Mouse (Mus musculus) G1E (cell line): ENCODE data around the gene Iqcf4. TPM values are rescaled to one million over a fixed set of nuclear protein-coding genes. Genes with fewer than 3 reads are reported as not detected.

Experiments used
- ATAC-seq: 2 replicates; pipeline ENCODE4 v1.8.0; 2016; ENCODE audit warnings: mild to moderate bottlenecking; ENCODE audit not compliant: insufficient number of reproducible peaks, poor library complexity, low FRiP score, severe bottlenecking; ENCODE audit errors: extremely low read depth
- DNase-seq: peaks from one replicate; pipeline ENCODE4 v3.0.0; 2012; ENCODE audit warnings: low spot score
- H3K27me3 ChIP-seq: 2 replicates; pipeline ENCODE4 v1.6.1; 2012; ENCODE audit warnings: mild to moderate bottlenecking, low read length, inconsistent platforms; ENCODE audit not compliant: insufficient read depth
- H3K36me3 ChIP-seq: replicated peaks from 2 replicates; pipeline ENCODE3; 2012; ENCODE audit warnings: mild to moderate bottlenecking, inconsistent platforms
- H3K4me1 ChIP-seq: 2 replicates; pipeline ENCODE4 v1.6.1; 2012; ENCODE audit warnings: low read depth, low read length, inconsistent platforms, mixed read lengths; ENCODE audit not compliant: insufficient read depth
- H3K4me3 ChIP-seq: 2 replicates; pipeline ENCODE4 v1.5.1; 2012; ENCODE audit warnings: low read depth, mild to moderate bottlenecking, inconsistent platforms, low read length, moderate library complexity, mixed read lengths
- H3K9me3 ChIP-seq: replicated peaks from 2 replicates; pipeline ENCODE4 v1.6.1; 2012; ENCODE audit warnings: inconsistent platforms
- CTCF ChIP-seq: IDR thresholded peaks from 2 replicates; pipeline ENCODE4 v1.5.1; 2012; ENCODE audit warnings: low read depth, low read length, inconsistent platforms, mixed read lengths
- GATA1 ChIP-seq: IDR thresholded peaks from 2 replicates; pipeline ENCODE4 v1.6.1; 2012; ENCODE audit warnings: borderline replicate concordance, low read length, inconsistent platforms, mixed read lengths
- GATA2 ChIP-seq: IDR thresholded peaks from 2 replicates; pipeline ENCODE4 v1.6.1; 2012; ENCODE audit warnings: low read depth, low read length, inconsistent platforms, borderline replicate concordance
- POLR2AphosphoS5 ChIP-seq: IDR thresholded peaks from 2 replicates; pipeline ENCODE4 v1.6.1; 2012; ENCODE audit warnings: low read depth, low read length, inconsistent platforms; ENCODE audit not compliant: insufficient replicate concordance
- TAL1 ChIP-seq: conservative IDR thresholded peaks from 2 replicates; pipeline ENCODE4 v1.6.1; 2012; ENCODE audit warnings: low read depth, low read length, inconsistent platforms, mixed read lengths
- polyA plus RNA-seq: library from polyadenylated mRNA; stranded (reverse); fragments of >175 nt; gene quantifications from 2 replicates; pipeline ENCODE4 v1.2.3, GENCODE M21; 2012
- total RNA-seq, 2 experiments: library from RNA; stranded (forward) in 1 of 2; stranded (reverse) in 1 of 2; fragments of 200-1000 nt in 1 of 2; fragments of >200 nt in 1 of 2; fragmentation: Nextera tagmentation in 1 of 2; gene quantifications; 2 replicates each; pipeline ENCODE4 v1.2.3; 2014 to 2017

Iqcf4 gene
- total and polyA plus RNA-seq, 3 experiments = not detected

GRCm38 (mm10) chr9:106573366-106573765 is 2.6 kb upstream of the Iqcf4 start:
- DNase-seq (no peak), ATAC-seq (no peak)
- H3K4me3 ChIP-seq = no peak overlapping the region
- H3K4me1 ChIP-seq = no peaks in the 10 kb centered on the region
- H3K36me3 ChIP-seq = no peaks in the 10 kb centered on the region
- H3K9me3 ChIP-seq = no peaks in the 10 kb centered on the region
- peaks cover 9% of the 10 kb centered on the region for H3K27me3 ChIP-seq
- TF ChIP-seq GATA2 (no peak), TAL1 (no peak), GATA1 (no peak), POLR2AphosphoS5 (no peak), CTCF (no peak)

GRCm38 (mm10) chr9:106572186-106572585 is 1.4 kb upstream of the Iqcf4 start:
- Histone ChIP-seq H3K4me3 (no peak overlapping the region), H3K4me1 (no peaks in the 10 kb centered on the region), H3K27me3 (peaks cover 9% of the 10 kb centered on the region), H3K9me3 (no peaks in the 10 kb centered on the region), H3K36me3 (no peaks in the 10 kb centered on the region)
- no peak for TF ChIP-seq CTCF
- TF ChIP-seq GATA2 = no peak
- no peak for TF ChIP-seq POLR2AphosphoS5
- no peak for TF ChIP-seq TAL1
- no peak for TF ChIP-seq GATA1
- DNase-seq (no peak), ATAC-seq (no peak)

- TF ChIP-seq GATA1 (no peak), POLR2AphosphoS5 (no peak), TAL1 (no peak), GATA2 (no peak)
- Histone ChIP-seq H3K36me3 (no peaks in the 10 kb centered on the region), H3K9me3 (no peaks in the 10 kb centered on the region), H3K4me3 (no peak overlapping the region), H3K4me1 (0 out of 2 replicates have a peak, but pooled peaks cover 6% of the 10 kb centered on the region), H3K27me3 (peaks cover 12% of the 10 kb centered on the region)
- ATAC-seq = no peak
- no peak for DNase-seq
Measured at GRCm38 (mm10) chr9:106566437-106566836, 4.4 kb downstream of the Iqcf4 start.

GRCm38 (mm10) chr9:106564025-106564424 is 6.8 kb downstream of the Iqcf4 start:
- Histone ChIP-seq H3K4me3 (no peak overlapping the region), H3K27me3 (peaks cover 12% of the 10 kb centered on the region), H3K9me3 (no peaks in the 10 kb centered on the region), H3K4me1 (0 out of 2 replicates have a peak, but pooled peaks cover 6% of the 10 kb centered on the region), H3K36me3 (no peaks in the 10 kb centered on the region)
- ATAC-seq (no peak), DNase-seq (no peak)
- no peak for TF ChIP-seq CTCF
- no peak for TF ChIP-seq GATA2
- TF ChIP-seq POLR2AphosphoS5 = no peak
- TF ChIP-seq GATA1 = no peak
- TF ChIP-seq TAL1 = no peak

GRCm38 (mm10) chr9:106562291-106562690 is 8.5 kb downstream of the Iqcf4 start:
- no peak for TF ChIP-seq GATA2
- TF ChIP-seq CTCF = no peak
- TF ChIP-seq POLR2AphosphoS5 = no peak
- no peak for TF ChIP-seq TAL1
- TF ChIP-seq GATA1 = no peak
- 0 out of 2 replicates have a peak, but pooled peaks cover 6% of the 10 kb centered on the region for H3K4me1 ChIP-seq
- H3K9me3 ChIP-seq = no peaks in the 10 kb centered on the region
- ATAC-seq (no peak), DNase-seq (no peak)
- H3K4me3 ChIP-seq = no peak overlapping the region
- H3K36me3 ChIP-seq = no peaks in the 10 kb centered on the region
- H3K27me3 ChIP-seq = peaks cover 12% of the 10 kb centered on the region

- Histone ChIP-seq H3K36me3 (no peaks in the 10 kb centered on the region), H3K27me3 (peaks cover 12% of the 10 kb centered on the region), H3K9me3 (no peaks in the 10 kb centered on the region), H3K4me1 (0 out of 2 replicates have a peak, but pooled peaks cover 6% of the 10 kb centered on the region), H3K4me3 (no peak within 1 kb of the TSS)
- no peak for DNase-seq
- TF ChIP-seq CTCF (no peak), TAL1 (no peak), GATA2 (no peak), GATA1 (no peak), POLR2AphosphoS5 (no peak)
- ATAC-seq = no peak
Measured at GRCm38 (mm10) chr9:106561531-106561930, 9.3 kb downstream of the Iqcf4 start, which contains the start of gene Iqcf3. Gene Iqcf3, minus strand, starts transcription at chr9:106561631.
